Mouse (Mus musculus): ENCODE measurements around the gene Slc9a7.

DNA sequence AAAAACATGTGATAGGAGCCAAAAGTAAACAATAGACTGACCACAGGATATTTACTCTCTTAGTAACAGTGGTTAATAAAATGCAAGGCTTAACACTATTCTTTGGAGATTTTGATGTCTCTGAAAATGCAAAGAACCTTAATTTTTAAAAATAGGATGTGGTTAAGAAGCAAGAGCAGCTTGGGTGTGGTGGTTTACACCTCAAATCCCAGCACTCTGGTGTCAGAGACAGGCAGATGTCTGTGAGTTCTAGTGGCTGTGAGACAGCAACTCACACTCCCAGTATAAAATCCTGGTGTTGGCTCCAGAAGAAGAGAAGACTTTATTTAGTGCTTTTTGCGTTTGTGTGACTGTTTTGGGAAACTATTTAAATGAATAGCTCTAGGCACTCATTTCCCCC, 19.6 kb downstream of the Slc9a7 start:
- TF ChIP-seq POLR2A (IDR thresholded peaks at IDR 0.05; ENCODE audit: low read depth, low read length) (no peak), MYC (IDR thresholded peaks at IDR 0.05; ENCODE audit: low read depth, low read length) (no peak), CTCF (conservative IDR thresholded peaks at IDR 0.05 in 1 of 2, IDR thresholded peaks at IDR 0.05 in 1 of 2; ENCODE audit: low read depth in 2 of 2, low read length in 2 of 2) (no peak), MAX (IDR thresholded peaks at IDR 0.05; ENCODE audit: low read length) (no peak)
